Mouse (Mus musculus): ENCODE measurements at regions not wholly inside any gene's neighbourhood (a gene's known extent, or its start where the extent isn't known, plus 50 kb on each side); places are given as distances from the start of the nearest gene placed in this dataset.

- peaks cover 8% of the 10 kb centered on the region for H3K4me1 ChIP-seq (ENCODE audit: control insufficient read depth, insufficient read depth, low read length)
- no peaks in the 10 kb centered on the region for H3K27me3 ChIP-seq (ENCODE audit: control insufficient read depth, insufficient read depth, low read length)
- whole genome bisulfite sequencing (ENCODE audit: insufficient replicate concordance), result 70% methylated on average over 6 of the region's 6 CpGs
Observed at GRCm38 (mm10) chr17:83297379-83298121, 53.2 kb upstream of the Eml4 start.

More at GRCm38 (mm10) chr17:83297379-83298121, 53.2 kb upstream of the Eml4 start:
- Histone ChIP-seq H3K9ac (ENCODE audit: low read depth, low read length) (no peak overlapping the region), H3K4me2 (no peak overlapping the region), H3K4me3 (ENCODE audit: low read depth, low read length) (no peak overlapping the region), H3K9me3 (replicated peaks; ENCODE audit: control insufficient read depth, low read length) (no peaks in the 10 kb centered on the region), H3K36me3 (ENCODE audit: control insufficient read depth, insufficient read depth, low read length) (no peaks in the 10 kb centered on the region), H3K27ac (ENCODE audit: low read depth, low read length) (no peak overlapping the region)
- ATAC-seq (replicated peaks; ENCODE audit: insufficient number of reproducible peaks, low FRiP score, low TSS enrichment), result no peak

Data from heart, embryonic 11.5 days (tissue).